In the genomic region with DNA sequence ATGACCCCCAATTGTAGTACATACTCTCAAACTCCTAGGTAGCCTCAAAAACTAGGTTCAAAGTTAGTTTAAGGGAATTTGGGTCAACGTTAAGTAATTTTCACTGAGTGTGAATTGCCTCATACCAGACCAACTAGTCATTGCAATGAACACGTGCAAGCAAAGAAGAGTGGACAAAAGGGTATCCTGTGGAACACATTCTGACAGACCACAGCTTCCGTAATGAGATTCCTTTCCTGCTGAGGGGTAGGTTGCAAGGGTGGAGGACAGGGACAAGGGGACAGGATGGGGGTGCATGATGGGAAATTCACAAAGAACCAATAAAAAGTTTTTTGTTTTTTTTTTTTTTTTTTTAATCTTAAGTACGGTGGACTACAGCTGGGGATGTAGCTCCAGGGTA, we compare ENCODE assay signal across 22 mouse cellular contexts.
"Had no signal": no experiment of that assay in that cellular context is flagged by ENCODE, and none has a peak within 500 bp of the region (broad histone marks: within the 10 kb centered on the region; RNA-seq: fewer than 3 reads in every experiment).

No protein-coding gene starts in this region.

- DNase-seq: heart, postnatal 36 days; kidney, adult 11 months; kidney, adult 18-20 months; layer of hippocampus, adult 9-11 months; layer of hippocampus, postnatal 36 days had no signal

- H3K4me1 ChIP-seq: intestine, embryonic 15.5 days had no signal

- H3K9ac ChIP-seq: heart, embryonic 12.5 days; heart, embryonic 15.5 days; hindbrain, embryonic 12.5 days; hindbrain, embryonic 13.5 days; hindbrain, embryonic 14.5 days; hindbrain, embryonic 15.5 days; intestine, embryonic 15.5 days; kidney, embryonic 15.5 days had no signal

- H3K27me3 ChIP-seq: heart, embryonic 12.5 days; heart, embryonic 15.5 days; hindbrain, embryonic 12.5 days; hindbrain, embryonic 13.5 days; hindbrain, embryonic 15.5 days; intestine, embryonic 15.5 days; kidney, embryonic 15.5 days had no signal

- H3K4me2 ChIP-seq: intestine, embryonic 15.5 days had no signal

- H3K36me3 ChIP-seq: heart, embryonic 10.5 days; heart, embryonic 12.5 days; heart, embryonic 15.5 days; hindbrain, embryonic 10.5 days; hindbrain, embryonic 12.5 days; hindbrain, embryonic 13.5 days; hindbrain, embryonic 15.5 days; intestine, embryonic 15.5 days; kidney, embryonic 15.5 days had no signal

- H3K9me3 ChIP-seq: heart, embryonic 10.5 days; heart, embryonic 12.5 days; heart, embryonic 15.5 days; hindbrain, embryonic 10.5 days; hindbrain, embryonic 12.5 days; hindbrain, embryonic 13.5 days; hindbrain, embryonic 15.5 days; intestine, embryonic 15.5 days; kidney, embryonic 15.5 days had no signal

- H3K27ac ChIP-seq: heart, embryonic 15.5 days; hindbrain, embryonic 10.5 days; hindbrain, embryonic 12.5 days; hindbrain, embryonic 13.5 days; hindbrain, embryonic 14.5 days; hindbrain, embryonic 15.5 days; hindbrain, postnatal 0 days; intestine, embryonic 15.5 days; kidney, embryonic 15.5 days; kidney, postnatal 0 days; layer of hippocampus, adult 2 months; left cerebral cortex, adult 2 months had no signal

- ATAC-seq: hindbrain, postnatal 0 days; inflammation-experienced regulatory T-cells, adult 6 months; intestine, embryonic 15.5 days; intestine, embryonic 16.5 days; intestine, postnatal 0 days had no signal

- H3K4me3 ChIP-seq: hindbrain, embryonic 10.5 days; hindbrain, embryonic 12.5 days; hindbrain, embryonic 13.5 days; hindbrain, embryonic 15.5 days; intestine, embryonic 15.5 days; kidney, embryonic 15.5 days; layer of hippocampus, adult 2 months; left cerebral cortex, adult 2 months had no signal
